Comparison of ENCODE assay signal across 8 mouse cellular contexts in the genomic region with DNA sequence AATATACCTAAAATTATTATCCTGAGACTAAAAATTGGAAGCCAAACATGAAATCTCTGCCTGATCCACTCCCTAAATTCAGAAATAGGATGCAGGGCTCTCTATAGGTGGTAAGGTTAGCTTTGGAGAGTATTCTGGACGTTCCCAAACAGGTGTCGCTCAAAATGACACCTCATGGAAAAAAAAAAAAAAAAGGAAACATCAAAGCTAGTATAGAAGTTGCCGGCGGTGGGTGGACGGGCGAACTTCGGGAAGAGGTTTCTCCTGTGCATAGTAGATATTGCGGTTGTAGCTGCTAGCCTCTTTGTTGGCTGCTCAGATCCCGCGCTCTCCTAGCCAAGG. TPM values are rescaled to one million over a fixed set of nuclear protein-coding genes. Genes with fewer than 3 reads are reported as not detected.
DNase-seq lines count a peak whose midpoint lies in the region; ATAC-seq lines count a peak whose summit lies in the region.

No protein-coding gene starts in this region.

- peak overlapping the region; percentile 79 for H3K4me3 ChIP-seq in kidney, embryonic 14.5 days (ENCODE audit: low read length)
- peak overlapping the region; percentile 73 for H3K4me3 ChIP-seq in brown adipose tissue, adult 24 weeks (ENCODE audit: insufficient read depth, low read depth, low read length)
- peak overlapping the region; percentile 51 for H3K4me3 ChIP-seq in hindbrain, embryonic 14.5 days (replicated peaks; ENCODE audit: low read length)
- H3K4me3 ChIP-seq in midbrain, embryonic 14.5 days (replicated peaks; ENCODE audit: low read depth, low read length), result peak overlapping the region; percentile 66

- no peaks in the 10 kb centered on the region for H3K36me3 ChIP-seq in kidney, embryonic 14.5 days (ENCODE audit: control insufficient read depth, insufficient read depth, low read length)
- H3K36me3 ChIP-seq in hindbrain, embryonic 14.5 days (replicated peaks; ENCODE audit: control insufficient read depth, insufficient read depth), result no peaks in the 10 kb centered on the region
- H3K36me3 ChIP-seq in midbrain, embryonic 14.5 days (ENCODE audit: control insufficient read depth, insufficient read depth, low read length), result no peaks in the 10 kb centered on the region

- 2% methylated on average over 10 of the region's 10 CpGs for WGBS in kidney, embryonic 14.5 days
- under 1% methylated on average over 10 of the region's 10 CpGs for WGBS in hindbrain, embryonic 14.5 days
- WGBS in midbrain, embryonic 14.5 days, result 1% methylated on average over 10 of the region's 10 CpGs

- peak overlapping the region; percentile 65 for H3K4me2 ChIP-seq in kidney, embryonic 14.5 days (replicated peaks; ENCODE audit: low read depth, low read length)
- H3K4me2 ChIP-seq in hindbrain, embryonic 14.5 days (replicated peaks), result peak overlapping the region; percentile 57
- H3K4me2 ChIP-seq in midbrain, embryonic 14.5 days (ENCODE audit: low read length), result peak overlapping the region; percentile 69

- peak overlapping the region; percentile 89 for H3K9ac ChIP-seq in kidney, embryonic 14.5 days (ENCODE audit: low read depth, low read length)
- peak overlapping the region; percentile 72 for H3K9ac ChIP-seq in hindbrain, embryonic 14.5 days
- H3K9ac ChIP-seq in midbrain, embryonic 14.5 days (replicated peaks; ENCODE audit: low read length), result peak overlapping the region; percentile 74

- H3K9me3 ChIP-seq in kidney, embryonic 14.5 days (ENCODE audit: control insufficient read depth, low read length), result no peaks in the 10 kb centered on the region
- no peaks in the 10 kb centered on the region for H3K9me3 ChIP-seq in hindbrain, embryonic 14.5 days (ENCODE audit: control insufficient read depth, low read length)
- H3K9me3 ChIP-seq in midbrain, embryonic 14.5 days (ENCODE audit: control insufficient read depth, low read length), result no peaks in the 10 kb centered on the region

- DNase-seq in kidney, postnatal 4 days, result no peak
- no peak for DNase-seq in hindbrain, embryonic 14.5 days (ENCODE audit: low spot score)
- no peak for DNase-seq in midbrain, embryonic 14.5 days
- DNase-seq in embryo, embryonic 11 days, result no peak
- DNase-seq in spleen, postnatal 10 days (ENCODE audit: low spot score in 2 of 2), result no peak

- H3K27ac ChIP-seq in kidney, embryonic 14.5 days (ENCODE audit: low read depth, low read length), result peak overlapping the region; percentile 99
- peak overlapping the region; percentile 79; the same call in 1 of the 2 replicates for H3K27ac ChIP-seq in brown adipose tissue, adult 24 weeks (replicated peaks; ENCODE audit: low read depth, low read length)
- H3K27ac ChIP-seq in hindbrain, embryonic 14.5 days, result peak overlapping the region; percentile 94
- peak overlapping the region; percentile 94 for H3K27ac ChIP-seq in midbrain, embryonic 14.5 days (replicated peaks; ENCODE audit: low read depth, low read length)

- ATAC-seq in kidney, embryonic 14.5 days (ENCODE audit: low FRiP score, low TSS enrichment), result no peak
- no peak for ATAC-seq in hindbrain, embryonic 14.5 days (ENCODE audit: low FRiP score)
- no peak for ATAC-seq in midbrain, embryonic 14.5 days (ENCODE audit: low FRiP score, low TSS enrichment)
- ATAC-seq in megakaryocyte progenitor cell, adult 5-6 weeks (replicated peaks; ENCODE audit: poor library complexity), result no peak

- no peaks in the 10 kb centered on the region for H3K27me3 ChIP-seq in kidney, embryonic 14.5 days (ENCODE audit: control insufficient read depth, insufficient read depth, low read length)
- no peaks in the 10 kb centered on the region for H3K27me3 ChIP-seq in hindbrain, embryonic 14.5 days (ENCODE audit: control insufficient read depth, insufficient read depth, low read length)
- H3K27me3 ChIP-seq in midbrain, embryonic 14.5 days (ENCODE audit: control insufficient read depth, insufficient read depth, low read length), result no peaks in the 10 kb centered on the region

- 0 out of 2 replicates have a peak, but pooled peaks cover 4% of the 10 kb centered on the region for H3K4me1 ChIP-seq in kidney, embryonic 14.5 days (ENCODE audit: control insufficient read depth, insufficient read depth, low read length)
- H3K4me1 ChIP-seq in brown adipose tissue, adult 24 weeks (ENCODE audit: control insufficient read depth, insufficient read depth, insufficient read length, low read length), result peaks cover 4% of the 10 kb centered on the region; the same call in 1 of the 2 replicates
- 0 out of 2 replicates have a peak, but pooled peaks cover 5% of the 10 kb centered on the region for H3K4me1 ChIP-seq in hindbrain, embryonic 14.5 days (replicated peaks; ENCODE audit: control insufficient read depth, insufficient read depth, low read length)
- H3K4me1 ChIP-seq in midbrain, embryonic 14.5 days (ENCODE audit: control insufficient read depth, insufficient read depth, low read length), result peaks cover 4% of the 10 kb centered on the region; the same call in 1 of the 2 replicates

RNA-seq across cellular contexts. Expression of gene Nufip1, which starts 41.1 kb away (rescaled TPM):
- 16.1 and 17.7 TPM in 2 replicates for polyA plus RNA-seq in kidney, embryonic 14.5 days (2014; fragmentation: Nextera tagmentation; extraction: Ambion mirVana)
- polyA plus RNA-seq in brown adipose tissue, adult 24 weeks (2012; ENCODE audit: insufficient read depth, insufficient read length, missing spikeins), result 2.3 and 2.5 TPM in 2 replicates
- 11.1 and 11.9 TPM in 2 replicates for polyA plus RNA-seq in hindbrain, embryonic 14.5 days (2014; fragmentation: Nextera tagmentation; extraction: Ambion mirVana)
- 12.3 and 14.2 TPM in 2 replicates for polyA plus RNA-seq in midbrain, embryonic 14.5 days (2014; fragmentation: Nextera tagmentation; extraction: Ambion mirVana)
- total RNA-seq in megakaryocyte progenitor cell, adult 5-6 weeks (2015), result 23.1 and 25.2 TPM in 2 replicates
- total RNA-seq in megakaryocyte progenitor cell, adult 5-6 weeks (2017), result 23.5 and 28.7 TPM in 2 replicates

RNA-seq across cellular contexts. Expression of gene Gpalpp1, which starts 41.2 kb away (rescaled TPM):
- polyA plus RNA-seq in kidney, embryonic 14.5 days (2014; fragmentation: Nextera tagmentation; extraction: Ambion mirVana), result 8.5 and 13.3 TPM in 2 replicates
- polyA plus RNA-seq in brown adipose tissue, adult 24 weeks (2012; ENCODE audit: insufficient read depth, insufficient read length, missing spikeins), result 6.4 and 8.3 TPM in 2 replicates
- 13.4 and 14.0 TPM in 2 replicates for polyA plus RNA-seq in hindbrain, embryonic 14.5 days (2014; fragmentation: Nextera tagmentation; extraction: Ambion mirVana)
- polyA plus RNA-seq in midbrain, embryonic 14.5 days (2014; fragmentation: Nextera tagmentation; extraction: Ambion mirVana), result 10.3 and 16.2 TPM in 2 replicates
- total RNA-seq in megakaryocyte progenitor cell, adult 5-6 weeks (2015), result 18.4 and 21.6 TPM in 2 replicates
- total RNA-seq in megakaryocyte progenitor cell, adult 5-6 weeks (2017), result 36.7 and 37.2 TPM in 2 replicates
